Mouse (Mus musculus) bone marrow macrophage, adult 2 months (primary cell): Measurements from ENCODE around the gene 3425401B19Rik. TPM values are rescaled to one million over a fixed set of nuclear protein-coding genes. Genes with fewer than 3 reads are reported as not detected.

ENCODE experiments used
- H3K27ac ChIP-seq: 2 replicates; pipeline ENCODE4 v1.5.1; 2012; ENCODE audit warnings: low read depth, low read length; ENCODE audit not compliant: insufficient read depth
- H3K4me1 ChIP-seq: 2 replicates; pipeline ENCODE4 v1.6.1; 2012; ENCODE audit warnings: low read length; ENCODE audit not compliant: control insufficient read depth, insufficient read depth
- H3K4me3 ChIP-seq: 2 replicates; pipeline ENCODE4 v1.5.1; 2012; ENCODE audit warnings: mild to moderate bottlenecking, low read length, moderate library complexity; ENCODE audit not compliant: insufficient read depth
- CTCF ChIP-seq: IDR thresholded peaks from 2 replicates; pipeline ENCODE4 v1.5.1; 2012; ENCODE audit warnings: low read depth, mild to moderate bottlenecking, low read length, moderate library complexity
- POLR2A ChIP-seq: IDR thresholded peaks from 2 replicates; pipeline ENCODE4 v1.6.1; 2012; ENCODE audit warnings: mild to moderate bottlenecking, low read depth, low read length, borderline replicate concordance
- polyA plus RNA-seq: library from polyadenylated mRNA; stranded (reverse); fragments of >200 nt; gene quantifications from 2 replicates; pipeline ENCODE4 v1.2.4, GENCODE M21; 2012; ENCODE audit not compliant: missing spikeins, insufficient read depth, insufficient read length

3425401B19Rik gene
- polyA plus RNA-seq, result not detected in 2 replicates

DNA sequence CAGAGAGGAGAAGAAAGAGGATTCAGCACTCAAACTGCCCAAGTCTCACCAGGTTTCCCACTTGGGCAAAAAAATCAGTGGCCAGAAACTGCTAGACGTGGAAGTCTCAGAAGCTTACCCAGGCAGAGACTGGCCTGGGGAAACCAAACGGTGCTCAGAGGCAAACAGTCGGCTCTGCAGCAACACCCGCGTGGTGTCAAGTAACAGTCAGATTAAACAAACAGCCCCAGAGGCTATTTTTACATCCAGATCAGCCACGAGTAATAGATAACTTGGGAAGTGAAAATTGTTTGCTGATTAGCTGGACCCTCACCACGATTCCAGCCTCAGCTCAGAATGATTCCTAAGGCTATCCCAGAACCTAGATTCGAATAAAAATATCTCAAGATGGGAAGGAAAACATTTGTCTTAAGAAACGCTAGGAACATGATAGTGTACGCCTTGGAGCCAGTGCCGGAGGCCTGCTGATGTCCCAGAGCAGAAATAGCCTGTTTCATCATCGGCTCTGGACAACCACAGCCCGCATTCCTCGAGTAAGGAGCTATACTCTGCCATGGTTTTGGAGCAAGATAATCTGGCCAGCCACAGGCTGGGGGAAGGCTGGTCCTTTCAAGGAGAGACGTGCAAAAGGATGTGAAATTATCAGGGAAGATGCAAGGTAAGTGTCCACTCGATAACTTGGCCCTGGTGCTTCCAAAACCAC, at the start of gene 3425401B19Rik:
Gene 3425401B19Rik (minus strand): TSS at position 170 of the 703 bp plus-strand sequence.
- H3K4me3 ChIP-seq, result no peak within 1 kb of the TSS
- TF ChIP-seq POLR2A (no peak), CTCF (no peak)
- peaks cover 24% of the 10 kb centered on the region for H3K4me1 ChIP-seq
- no peak within 1 kb of the TSS for H3K27ac ChIP-seq

DNA sequence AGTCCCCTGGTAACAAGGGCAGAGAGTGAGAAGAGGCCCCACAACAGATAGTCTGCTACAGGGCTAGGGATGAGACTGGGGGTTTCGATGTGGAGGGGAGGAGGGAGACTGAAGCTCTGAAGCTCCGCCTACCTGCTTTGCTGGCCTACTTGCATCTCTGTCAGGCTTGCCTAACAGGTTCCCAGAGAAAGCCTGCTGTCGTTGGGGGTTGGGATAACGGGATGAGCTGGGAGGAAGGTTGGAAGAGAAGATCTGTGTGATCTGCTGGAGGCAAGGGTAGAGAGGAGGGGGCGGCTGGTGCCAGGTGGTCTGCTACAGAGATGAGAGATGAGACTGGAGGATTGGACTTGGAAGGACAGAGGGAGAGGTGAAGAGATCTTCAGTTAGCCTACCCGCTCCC, 47.9 kb upstream of the 3425401B19Rik start:
- no peak overlapping the region for H3K27ac ChIP-seq
- no peak overlapping the region for H3K4me3 ChIP-seq
- TF ChIP-seq CTCF, result no peak
- TF ChIP-seq POLR2A, result no peak

GRCm38 (mm10) chr14:32726864-32727263, 41.8 kb upstream of the 3425401B19Rik start:
- no peaks in the 10 kb centered on the region for H3K4me1 ChIP-seq
- no peak for TF ChIP-seq POLR2A
- no peak for TF ChIP-seq CTCF
- H3K27ac ChIP-seq, result no peak overlapping the region
- no peak overlapping the region for H3K4me3 ChIP-seq

More for the DNA sequence above, 47.9 kb upstream of the 3425401B19Rik start:
- no peaks in the 10 kb centered on the region for H3K4me1 ChIP-seq

DNA sequence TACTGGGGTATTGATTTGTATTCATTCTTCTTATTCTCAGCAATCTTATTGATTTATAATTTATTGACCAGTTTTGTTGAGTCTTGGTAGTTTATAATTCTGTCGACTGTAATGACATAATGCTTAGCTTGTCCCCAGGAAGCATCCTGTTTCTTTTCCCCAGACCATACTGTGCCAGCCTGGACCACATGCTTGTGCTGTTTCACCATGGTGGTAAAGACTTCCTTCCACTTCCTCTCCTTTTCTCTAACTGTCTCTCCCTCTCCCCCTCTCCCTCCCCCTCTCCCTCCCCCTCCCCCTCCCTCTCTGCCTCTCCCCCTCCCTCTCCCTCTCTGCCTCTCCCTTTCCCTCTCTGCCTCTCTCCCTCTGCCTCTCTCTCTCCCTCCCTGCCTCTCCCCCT, 36.4 kb upstream of the 3425401B19Rik start:
- H3K27ac ChIP-seq, result no peak overlapping the region
- no peak overlapping the region for H3K4me3 ChIP-seq
- peaks cover 3% of the 10 kb centered on the region; the same call in 1 of the 2 replicates for H3K4me1 ChIP-seq
- TF ChIP-seq CTCF (no peak), POLR2A (no peak)

- Histone ChIP-seq H3K27ac (no peak overlapping the region), H3K4me3 (no peak overlapping the region), H3K4me1 (peaks cover 3% of the 10 kb centered on the region; the same call in 1 of the 2 replicates)
- no peak for TF ChIP-seq CTCF
- no peak for TF ChIP-seq POLR2A
Observed at GRCm38 (mm10) chr14:32716763-32717439, 31.8 kb upstream of the 3425401B19Rik start.

GRCm38 (mm10) chr14:32715489-32715888, 30.4 kb upstream of the 3425401B19Rik start:
- no peak overlapping the region for H3K27ac ChIP-seq
- no peak overlapping the region for H3K4me3 ChIP-seq
- H3K4me1 ChIP-seq, result peaks cover 3% of the 10 kb centered on the region; the same call in 1 of the 2 replicates
- TF ChIP-seq POLR2A (no peak), CTCF (no peak)

DNA sequence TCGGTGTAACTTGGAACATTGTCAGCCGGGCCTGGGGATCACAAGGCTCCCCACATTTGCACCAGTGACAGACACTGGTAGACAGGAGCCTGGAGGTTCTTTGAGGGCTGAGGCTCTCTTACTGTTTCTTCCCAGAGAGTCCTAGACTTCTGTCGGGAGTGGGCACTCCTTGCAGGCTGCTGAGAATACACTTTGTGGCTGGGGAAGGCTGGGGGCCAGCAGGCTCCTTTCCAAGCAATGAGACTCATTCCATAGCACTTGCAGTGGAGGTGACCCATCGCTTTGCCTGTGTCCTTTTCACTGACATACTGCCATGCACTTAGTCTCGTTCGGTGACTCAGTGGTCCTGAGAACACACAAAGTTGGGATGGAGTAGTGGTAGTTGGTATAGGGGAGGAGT, 30.0 kb upstream of the 3425401B19Rik start:
- Histone ChIP-seq H3K27ac (no peak overlapping the region), H3K4me3 (no peak overlapping the region), H3K4me1 (peaks cover 3% of the 10 kb centered on the region; the same call in 1 of the 2 replicates)
- TF ChIP-seq POLR2A, result no peak
- no peak for TF ChIP-seq CTCF

GRCm38 (mm10) chr14:32709861-32710260, 24.8 kb upstream of the 3425401B19Rik start:
- Histone ChIP-seq H3K4me1 (no peaks in the 10 kb centered on the region), H3K27ac (no peak overlapping the region), H3K4me3 (no peak overlapping the region)
- TF ChIP-seq POLR2A (no peak), CTCF (no peak)

GRCm38 (mm10) chr14:32708756-32709155, 23.7 kb upstream of the 3425401B19Rik start:
- H3K4me1 ChIP-seq, result no peaks in the 10 kb centered on the region
- no peak overlapping the region for H3K4me3 ChIP-seq
- TF ChIP-seq CTCF (no peak), POLR2A (no peak)
- H3K27ac ChIP-seq, result no peak overlapping the region

DNA sequence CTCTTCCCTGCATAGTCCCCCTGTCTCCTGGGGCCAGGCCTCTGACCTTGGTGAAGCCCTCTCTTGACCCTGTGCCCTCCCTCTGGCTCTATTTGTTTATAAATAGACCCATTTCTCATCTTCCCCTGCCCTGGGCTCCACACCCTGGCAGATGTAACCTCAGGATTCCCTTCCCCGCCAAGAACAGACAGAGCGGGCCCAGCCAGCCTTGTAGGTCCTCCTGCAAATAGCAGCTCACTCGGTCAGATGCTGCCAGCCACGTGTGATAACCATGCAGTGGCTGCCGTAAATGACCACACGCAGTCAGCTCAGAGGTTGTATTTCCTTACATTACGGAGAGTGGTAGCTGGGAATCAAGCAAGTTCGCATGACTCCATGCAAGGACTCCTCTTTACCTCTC, 22.8 kb upstream of the 3425401B19Rik start:
- H3K4me3 ChIP-seq, result no peak overlapping the region
- no peak overlapping the region for H3K27ac ChIP-seq
- H3K4me1 ChIP-seq, result no peaks in the 10 kb centered on the region
- no peak for TF ChIP-seq POLR2A
- no peak for TF ChIP-seq CTCF
